Comparison of ENCODE assay signal across 7 mouse cellular contexts in genomic region chr17:25867509-25867835, GRCm38 (mm10). TPM values are rescaled to one million over a fixed set of nuclear protein-coding genes. Genes with fewer than 3 reads are reported as not detected.
DNase-seq lines count a peak whose midpoint lies in the region; ATAC-seq and TF ChIP-seq lines count a peak whose summit lies in the region.

No protein-coding gene starts in this region.

- no peaks in the 10 kb centered on the region; the same call in 1 of the 2 replicates for H3K4me1 ChIP-seq in spleen, adult 2 months (ENCODE audit: control insufficient read depth, insufficient read depth, insufficient read length)
- H3K4me1 ChIP-seq in forebrain, embryonic 10.5 days, result peaks cover 41% of the 10 kb centered on the region
- peaks cover 15% of the 10 kb centered on the region for H3K4me1 ChIP-seq in liver, embryonic 11.5 days (replicated peaks; ENCODE audit: control insufficient read depth, insufficient read depth, low read length)
- H3K4me1 ChIP-seq in stomach, postnatal 0 days (replicated peaks; ENCODE audit: control insufficient read depth, insufficient read depth), result peaks cover 8% of the 10 kb centered on the region; the same call in 1 of the 2 replicates

- 8% methylated on average over 7 of the region's 7 CpGs for WGBS in spleen, adult 2 months
- WGBS in forebrain, embryonic 10.5 days, result 17% methylated on average over 7 of the region's 7 CpGs
- 10% methylated on average over 7 of the region's 7 CpGs for WGBS in liver, embryonic 11.5 days
- WGBS in stomach, postnatal 0 days, result 19% methylated on average over 7 of the region's 7 CpGs

- TF ChIP-seq CTCF in spleen, adult 2 months (IDR thresholded peaks at IDR 0.05; ENCODE audit: extremely low read depth, insufficient read depth, insufficient read length, insufficient replicate concordance), result no peak
- TF ChIP-seq CTCF in stomach, postnatal 0 days (IDR thresholded peaks at IDR 0.05; ENCODE audit: low read depth), result no peak

- peak overlapping the region; percentile 73; the same call in 1 of the 2 replicates for H3K4me3 ChIP-seq in spleen, adult 2 months (ENCODE audit: extremely low read depth, insufficient read depth, insufficient read length)
- H3K4me3 ChIP-seq in forebrain, embryonic 10.5 days, result peak overlapping the region; percentile 90
- peak overlapping the region; percentile 86 for H3K4me3 ChIP-seq in liver, embryonic 11.5 days (ENCODE audit: low read depth, low read length)
- peak overlapping the region; percentile 74 for H3K4me3 ChIP-seq in stomach, postnatal 0 days (ENCODE audit: low read depth, low read length)

- peak; percentile 64 for ATAC-seq in liver, embryonic 11.5 days (replicated peaks; ENCODE audit: low FRiP score)
- ATAC-seq in stomach, postnatal 0 days (ENCODE audit: low FRiP score, low TSS enrichment), result no peak

- H3K27me3 ChIP-seq in spleen, adult 2 months (ENCODE audit: control insufficient read depth, insufficient read depth, low read length), result no peaks in the 10 kb centered on the region
- H3K27me3 ChIP-seq in forebrain, embryonic 10.5 days (ENCODE audit: poor library complexity, severe bottlenecking), result no peaks in the 10 kb centered on the region
- H3K27me3 ChIP-seq in liver, embryonic 11.5 days (replicated peaks; ENCODE audit: control insufficient read depth, insufficient read depth, low read length), result no peaks in the 10 kb centered on the region
- H3K27me3 ChIP-seq in stomach, postnatal 0 days (ENCODE audit: control insufficient read depth, insufficient read depth, low read length), result no peaks in the 10 kb centered on the region

- no peaks in the 10 kb centered on the region for H3K36me3 ChIP-seq in spleen, adult 2 months (ENCODE audit: control insufficient read depth, insufficient read depth, low read length)
- peaks cover 5% of the 10 kb centered on the region; the same call in 1 of the 2 replicates for H3K36me3 ChIP-seq in forebrain, embryonic 10.5 days (replicated peaks)
- H3K36me3 ChIP-seq in liver, embryonic 11.5 days (ENCODE audit: control insufficient read depth, insufficient read depth, low read length), result peaks cover 9% of the 10 kb centered on the region; the same call in 1 of the 2 replicates
- H3K36me3 ChIP-seq in stomach, postnatal 0 days (ENCODE audit: control insufficient read depth, insufficient read depth, low read length), result no peaks in the 10 kb centered on the region

- H3K27ac ChIP-seq in spleen, adult 2 months (ENCODE audit: insufficient read depth, low read length), result no peak overlapping the region
- H3K27ac ChIP-seq in forebrain, embryonic 10.5 days, result peak overlapping the region; percentile 82
- peak overlapping the region; percentile 70 for H3K27ac ChIP-seq in liver, embryonic 11.5 days (ENCODE audit: low read depth, low read length)
- H3K27ac ChIP-seq in stomach, postnatal 0 days (replicated peaks), result peak overlapping the region; percentile 86

- peak overlapping the region; percentile 93 for H3K4me2 ChIP-seq in liver, embryonic 11.5 days
- H3K4me2 ChIP-seq in stomach, postnatal 0 days (replicated peaks; ENCODE audit: low read depth), result peak overlapping the region; percentile 100

- H3K9ac ChIP-seq in liver, embryonic 11.5 days (ENCODE audit: low read depth, low read length), result peak overlapping the region; percentile 82
- H3K9ac ChIP-seq in stomach, postnatal 0 days (ENCODE audit: low read length), result peak overlapping the region; percentile 76

- DNase-seq in spleen, adult 2 months (ENCODE audit: low read depth in 1 of 2, low spot score in 2 of 2), result no peak
- no peak for DNase-seq in spleen, postnatal 10 days (ENCODE audit: low spot score in 2 of 2)
- DNase-seq in forebrain, embryonic 10.5 days (ENCODE audit: extremely low spot score, low spot score), result no peak
- no peak for DNase-seq in liver, embryonic 11.5 days (ENCODE audit: low spot score)
- DNase-seq in stomach, postnatal 0 days (ENCODE audit: low spot score), result no peak
- DNase-seq in ovary, postnatal 14 days (ENCODE audit: low spot score), result no peak
- DNase-seq in ovary, adult 18-20 months (ENCODE audit: low spot score), result no peak

- H3K9me3 ChIP-seq in forebrain, embryonic 10.5 days, result no peaks in the 10 kb centered on the region
- H3K9me3 ChIP-seq in liver, embryonic 11.5 days (ENCODE audit: control insufficient read depth, low read length), result no peaks in the 10 kb centered on the region
- no peaks in the 10 kb centered on the region for H3K9me3 ChIP-seq in stomach, postnatal 0 days (ENCODE audit: control insufficient read depth, low read length)

- TF ChIP-seq POLR2A in spleen, adult 2 months (IDR thresholded peaks at IDR 0.05; ENCODE audit: low read depth, low read length), result no peak

- TF ChIP-seq EP300 in stomach, postnatal 0 days (optimal IDR thresholded peaks at IDR 0.05), result no peak

RNA-seq across cellular contexts. Expression of gene Mcrip2, which starts 1.1 kb away (rescaled TPM):
- polyA plus RNA-seq in spleen, adult 2 months (2012; rRNA removed), result 17.3 and 21.7 TPM in 2 replicates
- 20.0 and 21.9 TPM in 2 replicates for polyA plus RNA-seq in forebrain, embryonic 10.5 days (2016; fragmentation: Nextera tagmentation; extraction: Ambion mirVana)
- 96.5 and 110 TPM in 2 replicates for polyA plus RNA-seq in liver, embryonic 11.5 days (2014; fragmentation: Nextera tagmentation; extraction: Ambion mirVana)
- polyA plus RNA-seq in stomach, postnatal 0 days (2015; fragmentation: Nextera tagmentation; extraction: Ambion mirVana), result 52.4 and 59.9 TPM in 2 replicates

RNA-seq across cellular contexts. Expression of gene Wdr90, which starts 6.2 kb away (rescaled TPM):
- polyA plus RNA-seq in spleen, adult 2 months (2012; rRNA removed), result 34.5 and 45.0 TPM in 2 replicates
- polyA plus RNA-seq in forebrain, embryonic 10.5 days (2016; fragmentation: Nextera tagmentation; extraction: Ambion mirVana), result 63.3 and 73.0 TPM in 2 replicates
- polyA plus RNA-seq in liver, embryonic 11.5 days (2014; fragmentation: Nextera tagmentation; extraction: Ambion mirVana), result 22.2 and 25.7 TPM in 2 replicates
- 4.1 and 4.2 TPM in 2 replicates for polyA plus RNA-seq in stomach, postnatal 0 days (2015; fragmentation: Nextera tagmentation; extraction: Ambion mirVana)

RNA-seq across cellular contexts. Expression of gene Mettl26, which starts 7.4 kb away (rescaled TPM):
- polyA plus RNA-seq in spleen, adult 2 months (2012; rRNA removed), result 53.6 and 81.2 TPM in 2 replicates
- polyA plus RNA-seq in forebrain, embryonic 10.5 days (2016; fragmentation: Nextera tagmentation; extraction: Ambion mirVana), result 76.7 and 79.1 TPM in 2 replicates
- polyA plus RNA-seq in liver, embryonic 11.5 days (2014; fragmentation: Nextera tagmentation; extraction: Ambion mirVana), result 70.7 and 74.5 TPM in 2 replicates
- polyA plus RNA-seq in stomach, postnatal 0 days (2015; fragmentation: Nextera tagmentation; extraction: Ambion mirVana), result 52.9 and 54.1 TPM in 2 replicates

RNA-seq across cellular contexts. Expression of gene Wfikkn1, which starts 13.2 kb away (rescaled TPM):
- 0.74 and 0.99 TPM in 2 replicates for polyA plus RNA-seq in spleen, adult 2 months (2012; rRNA removed)
- 4.0 and 4.2 TPM in 2 replicates for polyA plus RNA-seq in forebrain, embryonic 10.5 days (2016; fragmentation: Nextera tagmentation; extraction: Ambion mirVana)
- 2.1 and 2.4 TPM in 2 replicates for polyA plus RNA-seq in liver, embryonic 11.5 days (2014; fragmentation: Nextera tagmentation; extraction: Ambion mirVana)
- 0.35 and 0.38 TPM in 2 replicates for polyA plus RNA-seq in stomach, postnatal 0 days (2015; fragmentation: Nextera tagmentation; extraction: Ambion mirVana)

RNA-seq across cellular contexts. Expression of gene Rhot2, which starts 22.8 kb away (rescaled TPM):
- polyA plus RNA-seq in spleen, adult 2 months (2012; rRNA removed), result 62.1 and 77.0 TPM in 2 replicates
- 28.0 and 31.2 TPM in 2 replicates for polyA plus RNA-seq in forebrain, embryonic 10.5 days (2016; fragmentation: Nextera tagmentation; extraction: Ambion mirVana)
- 9.6 and 12.8 TPM in 2 replicates for polyA plus RNA-seq in liver, embryonic 11.5 days (2014; fragmentation: Nextera tagmentation; extraction: Ambion mirVana)
- polyA plus RNA-seq in stomach, postnatal 0 days (2015; fragmentation: Nextera tagmentation; extraction: Ambion mirVana), result 10.7 and 13.2 TPM in 2 replicates
